Mouse (Mus musculus): ENCODE measurements around the gene Slc37a1. TPM values are rescaled to one million over a fixed set of nuclear protein-coding genes. Genes with fewer than 3 reads are reported as not detected.

The Slc37a1 gene
- total RNA-seq, 2 experiments from 2014 or later: 3.9 to 8.1 TPM

- no peak for ATAC-seq (ENCODE audit: poor library complexity, severe bottlenecking)
Observed at GRCm38 (mm10) chr17:31290311-31290710, 3.7 kb downstream of the Slc37a1 start.

DNA sequence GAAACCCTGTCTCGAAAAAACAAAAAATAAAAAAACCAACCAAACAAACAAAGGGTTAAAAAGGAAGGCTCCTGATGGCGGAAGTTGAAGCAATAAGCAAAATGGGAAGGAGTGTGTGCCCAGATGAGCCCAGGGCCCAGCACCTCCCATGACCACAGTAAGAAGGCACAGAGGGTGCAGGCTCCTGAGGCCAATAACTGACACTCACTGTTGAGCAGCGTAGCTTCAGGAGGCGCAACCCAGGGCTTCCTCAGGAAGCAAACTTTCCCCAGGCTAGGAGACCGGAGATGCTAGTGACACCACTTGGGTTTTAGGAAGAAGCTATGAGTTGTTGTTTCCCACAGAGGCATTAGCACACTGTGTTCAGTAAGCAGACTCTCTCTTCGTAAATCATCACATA lies 4.3 kb downstream of the Slc37a1 start:
- ATAC-seq (ENCODE audit: poor library complexity, severe bottlenecking): peak; percentile 62

DNA sequence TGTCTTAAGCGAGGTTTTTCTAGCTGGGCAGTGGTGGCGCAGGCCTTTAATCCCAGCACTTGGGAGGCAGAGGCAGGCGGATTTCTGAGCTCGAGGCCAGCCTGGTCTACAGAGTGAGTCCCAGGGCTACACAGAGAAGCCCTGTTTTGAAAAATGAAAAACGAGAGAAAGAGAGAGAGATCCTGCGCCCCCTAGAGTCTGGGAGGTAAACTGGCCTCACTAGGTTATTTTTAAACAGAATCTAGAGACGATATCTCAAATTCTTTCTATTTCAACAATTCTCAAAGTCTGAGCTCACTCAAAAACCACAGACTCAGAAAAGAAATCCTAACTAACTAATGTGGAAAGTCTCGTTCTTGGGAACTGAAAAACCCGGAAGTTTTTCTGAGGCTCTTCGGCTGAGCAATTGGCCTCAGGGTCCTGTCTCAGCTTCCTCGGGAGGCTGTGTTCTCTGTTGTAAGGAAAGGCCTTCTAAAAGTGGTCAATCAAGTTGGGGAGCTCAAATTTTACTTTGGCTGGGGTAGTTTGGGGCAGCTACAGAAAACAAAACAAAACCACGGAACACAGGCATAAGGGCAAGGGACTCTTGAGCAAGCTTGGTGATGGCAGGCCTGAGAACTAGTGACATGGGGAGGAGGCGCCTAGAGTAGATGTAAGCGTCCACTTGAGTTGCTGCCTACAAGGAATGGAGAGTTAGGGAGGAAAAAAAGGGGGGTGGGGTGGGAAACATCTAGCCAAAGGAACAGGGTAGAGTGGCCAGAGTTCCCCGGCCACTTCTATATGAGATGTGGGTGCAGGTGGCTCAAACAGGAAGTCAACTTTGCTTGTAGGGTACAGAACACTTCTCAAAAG lies 8.0 kb downstream of the Slc37a1 start:
- peak; percentile 6; the same call in 1 of the 2 replicates for ATAC-seq (ENCODE audit: poor library complexity, severe bottlenecking)

GRCm38 (mm10) chr17:31295215-31295891 lies 8.8 kb downstream of the Slc37a1 start:
- peak; percentile 69 for ATAC-seq (ENCODE audit: poor library complexity, severe bottlenecking)

GRCm38 (mm10) chr17:31295892-31296781 lies 9.5 kb downstream of the Slc37a1 start:
- ATAC-seq (ENCODE audit: poor library complexity, severe bottlenecking): peak; percentile 74

DNA sequence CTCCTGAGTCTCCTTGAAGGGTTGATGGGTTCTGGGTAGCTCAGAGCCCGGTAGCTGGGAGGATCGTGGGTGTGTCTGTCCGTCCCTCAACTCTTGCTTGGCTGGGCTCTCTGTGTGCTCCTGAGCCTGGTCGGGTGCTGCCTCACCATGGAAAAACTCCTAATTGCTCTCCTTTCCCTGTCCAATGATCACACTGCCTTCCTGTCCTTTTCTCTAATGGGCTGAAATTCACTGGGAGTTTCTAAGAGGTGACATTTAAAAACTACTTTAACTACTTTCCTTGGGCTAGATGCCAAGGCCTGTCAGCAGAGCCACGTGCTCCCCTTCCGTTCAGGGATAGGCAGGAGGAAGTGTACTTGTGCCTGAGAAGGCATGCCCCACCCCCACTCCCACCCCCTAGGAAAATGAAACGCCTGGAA lies 10.9 kb downstream of the Slc37a1 start:
- ATAC-seq (ENCODE audit: poor library complexity, severe bottlenecking): no peak

DNA sequence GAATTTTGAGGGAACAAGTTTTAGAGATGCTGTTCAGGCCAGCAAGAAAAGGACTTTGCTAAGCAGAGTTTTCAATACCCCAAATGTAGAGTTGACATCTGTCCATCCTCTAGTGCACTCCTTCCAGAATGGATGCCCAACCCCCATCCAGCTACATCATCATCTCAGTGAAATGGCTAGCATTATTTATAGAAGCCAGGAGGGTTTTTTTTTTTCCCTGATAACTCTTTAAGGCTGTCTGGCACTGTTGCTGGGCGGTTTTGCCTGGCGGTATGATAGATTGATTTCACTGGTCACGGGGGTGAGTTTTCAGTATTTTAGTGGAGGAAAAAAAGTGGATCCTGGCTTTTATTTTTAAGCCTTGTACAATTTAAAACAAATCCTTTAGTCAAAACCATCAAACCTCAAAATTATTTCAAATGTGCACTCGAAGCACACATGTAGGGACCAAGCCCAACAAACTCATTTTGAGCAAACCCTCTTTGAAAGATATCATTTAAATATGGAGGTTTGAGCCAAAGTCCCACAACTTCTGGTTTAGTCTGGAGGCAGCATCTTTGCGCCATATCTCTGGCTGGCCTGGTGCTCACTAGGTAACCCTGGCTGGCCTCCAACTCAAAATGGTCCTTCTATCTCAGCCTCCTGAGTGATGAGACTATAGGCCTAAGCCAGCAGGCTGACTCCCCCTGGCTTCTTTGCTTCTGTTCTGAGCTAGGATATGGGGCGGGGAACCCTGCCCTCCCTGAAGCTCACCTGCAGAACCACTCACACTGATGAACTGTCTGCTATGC lies 12.0 kb downstream of the Slc37a1 start:
- no peak for ATAC-seq (ENCODE audit: poor library complexity, severe bottlenecking)

GRCm38 (mm10) chr17:31299981-31300380 lies 13.4 kb downstream of the Slc37a1 start:
- ATAC-seq (ENCODE audit: poor library complexity, severe bottlenecking): no peak

- no peak for ATAC-seq (ENCODE audit: poor library complexity, severe bottlenecking)
Observed at GRCm38 (mm10) chr17:31300736-31301135, 14.1 kb downstream of the Slc37a1 start.

DNA sequence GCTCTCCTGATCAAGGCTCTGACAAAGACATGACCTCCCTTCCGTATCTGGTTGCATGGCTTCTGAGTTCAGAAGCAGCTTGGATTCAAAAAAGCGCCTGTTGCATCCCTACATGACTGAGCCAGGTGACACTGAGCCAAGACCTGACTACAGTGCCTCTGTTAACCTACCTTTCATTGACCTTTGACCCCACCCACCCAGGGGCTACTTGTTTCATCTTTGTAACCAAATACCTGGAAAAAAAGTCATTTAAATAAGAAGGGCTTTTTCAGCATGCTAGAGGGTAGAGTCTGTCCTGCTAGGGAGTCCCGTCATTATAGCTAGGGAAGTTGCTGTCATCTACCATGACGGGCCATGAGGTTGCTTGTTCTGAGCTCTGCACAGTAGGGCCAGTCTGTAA lies 16.8 kb downstream of the Slc37a1 start:
- ATAC-seq (ENCODE audit: poor library complexity, severe bottlenecking): no peak

GRCm38 (mm10) chr17:31304895-31305775 lies 18.5 kb downstream of the Slc37a1 start:
- ATAC-seq (ENCODE audit: poor library complexity, severe bottlenecking): peak; percentile 87

- ATAC-seq (ENCODE audit: poor library complexity, severe bottlenecking): no peak
Observed at GRCm38 (mm10) chr17:31305776-31306120, 19.2 kb downstream of the Slc37a1 start.

- ATAC-seq (ENCODE audit: poor library complexity, severe bottlenecking): no peak
Observed at GRCm38 (mm10) chr17:31307756-31308155, 21.2 kb downstream of the Slc37a1 start.

DNA sequence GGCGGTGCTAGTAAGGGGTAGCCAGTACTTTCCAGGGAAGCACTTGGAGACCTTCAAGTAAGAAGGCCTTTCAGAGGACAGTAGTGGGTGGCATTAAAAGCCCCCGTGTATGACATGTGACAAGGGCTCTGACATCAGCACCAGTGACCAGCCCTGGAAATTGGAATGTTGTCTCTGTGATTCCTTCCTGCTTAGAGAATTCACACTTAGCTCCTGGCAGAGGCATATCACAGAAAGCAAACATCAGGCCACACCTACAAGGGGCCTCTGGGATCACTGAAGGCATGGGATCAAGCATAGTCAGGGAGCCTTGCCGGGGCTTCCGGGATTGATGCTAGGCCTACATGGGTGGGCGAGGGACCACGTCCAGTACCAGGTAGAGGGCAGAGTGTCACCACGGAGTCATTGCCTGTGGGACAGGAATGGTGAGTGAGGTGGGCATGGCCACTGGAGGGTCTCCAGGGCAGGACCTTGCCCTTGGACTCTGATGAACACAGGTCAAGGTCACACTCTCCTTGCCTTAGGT lies 21.8 kb downstream of the Slc37a1 start:
- no peak for ATAC-seq (ENCODE audit: poor library complexity, severe bottlenecking)

DNA sequence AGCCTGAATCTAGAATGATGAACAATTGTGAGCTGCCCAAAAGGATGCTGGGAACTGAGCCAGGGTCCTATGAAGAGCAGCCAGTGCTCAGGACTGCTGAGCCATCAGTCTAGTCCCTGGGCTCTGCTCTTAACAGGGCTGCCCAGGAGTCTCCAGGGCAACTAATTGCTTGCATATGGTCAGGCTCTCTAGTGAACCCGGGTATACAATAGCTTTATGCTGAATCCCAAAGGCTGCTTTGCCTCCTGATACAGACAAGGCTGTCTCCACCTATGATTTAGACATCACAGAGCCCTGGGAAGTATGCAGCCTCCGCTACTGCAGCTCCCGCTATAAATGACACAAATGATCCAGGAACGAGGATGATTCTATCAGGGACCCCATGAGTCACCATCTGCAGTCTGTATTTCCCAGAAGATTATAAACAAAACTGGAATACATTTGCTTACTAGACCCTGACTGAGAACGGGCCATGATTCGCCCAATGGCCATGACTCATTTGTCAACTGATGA lies 22.7 kb downstream of the Slc37a1 start:
- ATAC-seq (ENCODE audit: poor library complexity, severe bottlenecking): no peak

DNA sequence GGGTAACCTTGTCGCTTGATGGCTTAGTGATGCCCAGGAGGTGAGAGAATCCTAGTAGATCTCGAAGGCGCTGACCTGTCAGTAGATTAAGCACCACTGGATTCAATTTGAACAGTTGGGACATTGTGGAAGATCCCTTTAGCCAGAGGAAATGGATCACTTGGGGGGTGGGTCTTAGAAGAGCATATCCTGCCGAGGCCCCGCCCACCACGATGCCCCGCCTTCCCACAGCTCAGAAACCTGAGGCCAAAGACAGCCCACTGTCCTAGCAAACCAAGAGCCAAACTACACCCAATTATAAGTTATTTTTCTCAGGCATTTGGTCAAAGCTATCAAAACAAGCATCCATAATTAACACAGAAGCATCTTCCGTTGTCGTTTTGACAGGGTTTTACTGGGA lies 24.5 kb downstream of the Slc37a1 start:
- no peak for ATAC-seq (ENCODE audit: poor library complexity, severe bottlenecking)

DNA sequence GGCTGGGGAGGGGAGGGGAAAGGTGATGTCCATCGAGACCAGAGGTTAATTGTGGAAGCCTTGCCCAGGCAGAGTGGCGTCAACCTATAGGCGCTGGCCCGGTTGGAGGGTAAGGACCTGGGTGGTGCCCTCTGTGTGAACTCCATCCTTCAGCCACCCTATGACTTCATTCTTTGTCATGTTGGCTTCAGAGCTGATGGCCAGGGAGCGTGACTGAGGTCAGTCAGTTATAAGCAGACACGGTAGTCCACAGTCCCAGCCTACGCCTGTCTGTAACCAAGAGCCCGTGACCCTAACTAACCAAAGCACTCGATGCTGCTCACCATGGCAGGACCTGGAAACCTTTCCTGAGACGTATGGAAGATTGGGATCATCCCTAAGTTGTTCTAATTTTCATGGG lies 26.1 kb downstream of the Slc37a1 start:
- ATAC-seq (ENCODE audit: poor library complexity, severe bottlenecking): no peak

DNA sequence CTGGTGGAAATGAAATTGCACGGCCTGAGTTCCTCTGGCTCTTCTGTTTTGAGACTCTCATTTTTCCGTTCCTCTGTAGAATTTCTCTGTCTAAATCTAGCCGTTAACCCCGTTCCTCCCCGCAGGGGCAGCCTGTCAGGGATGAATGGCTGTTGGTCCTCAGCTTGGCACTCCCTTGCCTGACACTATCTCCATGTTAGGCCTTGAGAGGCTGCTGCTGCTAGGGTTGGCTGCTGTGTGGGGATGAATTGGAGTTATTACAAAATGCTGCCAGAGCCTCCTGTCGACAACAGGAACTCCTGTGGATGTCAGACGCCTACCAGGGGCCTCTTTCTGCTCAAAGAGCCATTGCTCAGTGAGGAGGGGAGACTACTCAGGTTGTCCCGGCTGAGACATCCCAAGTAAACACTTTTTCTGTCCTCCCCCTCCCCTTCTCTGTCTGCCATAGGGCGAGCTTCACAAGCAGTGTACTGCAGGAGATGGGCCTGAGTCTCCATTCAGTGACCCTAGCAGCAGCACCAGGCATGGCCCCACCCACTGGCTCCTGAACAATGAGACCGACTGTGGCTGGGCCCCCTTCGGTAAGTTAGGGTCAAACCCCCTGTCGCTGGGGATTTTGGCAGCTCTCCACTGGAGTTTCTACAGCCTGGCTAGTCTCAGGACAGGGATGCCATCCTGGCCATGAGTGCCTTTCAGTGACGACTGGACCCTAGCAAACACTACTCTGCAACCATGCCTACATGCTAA lies 28.6 kb downstream of the Slc37a1 start:
- ATAC-seq (ENCODE audit: poor library complexity, severe bottlenecking): no peak
